Mouse (Mus musculus) E14TG2a.4 (cell line): ENCODE data around the gene Rab23.

Experiments
- H3K27me3 ChIP-seq: 2 replicates; pipeline ENCODE4 v1.6.1; 2014; ENCODE audit warnings: low read length, control low read depth; ENCODE audit not compliant: insufficient read depth
- H3K36me3 ChIP-seq: 2 replicates; pipeline ENCODE4 v1.6.1; 2014; ENCODE audit warnings: low read length, control low read depth; ENCODE audit not compliant: insufficient read depth
- H3K4me1 ChIP-seq: replicated peaks from 2 replicates; pipeline ENCODE4 v1.6.1; 2014; ENCODE audit warnings: low read depth, low read length, control low read depth
- H3K4me3 ChIP-seq: replicated peaks from 2 replicates; pipeline ENCODE4 v1.5.1; 2014; ENCODE audit warnings: mild to moderate bottlenecking, low read length
- H3K9me3 ChIP-seq: 2 replicates; pipeline ENCODE4 v1.6.1; 2014; ENCODE audit warnings: low read length, control low read depth
- CTCF ChIP-seq: conservative IDR thresholded peaks from 2 replicates; pipeline ENCODE4 v1.5.1; 2014; ENCODE audit warnings: low read length
- NANOG ChIP-seq: IDR thresholded peaks from 2 replicates; pipeline ENCODE4 v1.6.1; 2014; ENCODE audit warnings: borderline replicate concordance, low read length, mixed read lengths
- POU5F1 ChIP-seq: IDR thresholded peaks from 2 replicates; pipeline ENCODE4 v1.6.1; 2014; ENCODE audit warnings: low read length, borderline replicate concordance

Rab23 gene

DNA sequence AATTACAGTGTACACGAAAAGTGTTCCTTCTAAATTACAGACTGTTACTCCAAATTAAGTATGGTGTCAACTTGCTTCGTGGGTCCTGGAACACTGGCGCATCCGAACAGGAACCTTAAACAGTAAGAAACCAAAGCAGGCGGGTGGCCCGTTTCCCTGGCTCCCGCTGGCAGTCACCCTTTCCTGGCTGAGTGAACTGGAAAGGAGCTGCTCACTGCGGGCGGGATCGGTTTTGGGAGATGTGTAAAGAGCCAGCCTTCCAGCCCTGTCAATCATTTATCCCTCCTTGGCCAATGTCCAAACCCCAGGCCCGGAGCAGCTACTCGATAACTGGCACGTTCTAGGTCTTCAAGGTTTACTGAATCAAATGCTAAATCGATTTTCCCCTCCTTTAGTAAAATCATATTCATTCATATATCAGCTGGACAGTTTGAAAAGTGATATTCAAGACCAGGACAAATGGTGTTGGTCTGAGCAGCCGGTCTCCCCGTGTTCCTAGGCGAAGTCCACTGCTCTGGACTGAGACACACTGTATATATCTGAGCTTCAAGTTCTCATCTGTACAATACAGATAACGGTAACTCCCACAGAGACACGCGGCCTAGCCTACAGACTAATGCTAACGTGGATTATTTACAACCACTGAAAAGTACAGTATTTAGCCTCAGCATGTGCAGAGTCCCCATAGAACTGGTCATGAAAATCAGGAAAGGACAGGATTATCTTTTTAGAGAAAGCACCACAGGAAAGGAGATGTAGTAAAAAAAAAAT is 35.5 kb downstream of the Rab23 start:
- no peak for TF ChIP-seq POU5F1
- no peak for TF ChIP-seq NANOG
- TF ChIP-seq CTCF = no peak
- Histone ChIP-seq H3K4me1 (peaks cover 55% of the 10 kb centered on the region), H3K27me3 (peaks cover 40% of the 10 kb centered on the region), H3K4me3 (no peak overlapping the region), H3K9me3 (no peaks in the 10 kb centered on the region), H3K36me3 (peaks cover 2% of the 10 kb centered on the region)

DNA sequence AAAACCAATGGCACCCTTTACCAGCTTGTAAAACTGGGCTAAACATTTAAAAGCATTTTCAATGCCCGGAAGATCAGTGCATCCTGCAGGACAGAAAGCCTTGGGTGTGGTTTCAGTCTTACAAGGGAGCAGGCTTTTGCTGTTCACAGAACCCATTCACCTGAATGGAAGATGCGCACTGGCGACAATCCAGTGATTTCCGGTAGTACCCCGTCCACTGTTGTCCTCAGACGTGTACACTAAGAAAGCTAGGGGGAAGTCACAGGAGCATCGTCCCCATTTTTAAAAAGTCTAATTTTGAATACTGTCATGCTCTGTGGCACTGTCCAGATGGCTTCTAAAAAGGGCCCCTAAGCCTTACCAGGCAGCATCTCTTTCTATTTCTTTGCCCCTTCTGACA is 36.1 kb downstream of the Rab23 start:
- no peaks in the 10 kb centered on the region for H3K9me3 ChIP-seq
- H3K4me1 ChIP-seq = peaks cover 55% of the 10 kb centered on the region
- H3K36me3 ChIP-seq = peaks cover 9% of the 10 kb centered on the region
- H3K4me3 ChIP-seq = no peak overlapping the region
- H3K27me3 ChIP-seq = peaks cover 40% of the 10 kb centered on the region
- TF ChIP-seq NANOG (no peak), CTCF (no peak), POU5F1 (no peak)

GRCm38 (mm10) chr1:33756258-33757032 is 36.8 kb downstream of the Rab23 start:
- Histone ChIP-seq H3K27me3 (peaks cover 40% of the 10 kb centered on the region), H3K4me1 (peaks cover 55% of the 10 kb centered on the region), H3K9me3 (no peaks in the 10 kb centered on the region), H3K36me3 (peaks cover 15% of the 10 kb centered on the region), H3K4me3 (peak overlapping the region; percentile 82; the same call in 1 of the 2 replicates)
- TF ChIP-seq POU5F1 (no peak), NANOG (0 out of 2 replicates have a peak, but pooled peaks have one; percentile 15)

DNA sequence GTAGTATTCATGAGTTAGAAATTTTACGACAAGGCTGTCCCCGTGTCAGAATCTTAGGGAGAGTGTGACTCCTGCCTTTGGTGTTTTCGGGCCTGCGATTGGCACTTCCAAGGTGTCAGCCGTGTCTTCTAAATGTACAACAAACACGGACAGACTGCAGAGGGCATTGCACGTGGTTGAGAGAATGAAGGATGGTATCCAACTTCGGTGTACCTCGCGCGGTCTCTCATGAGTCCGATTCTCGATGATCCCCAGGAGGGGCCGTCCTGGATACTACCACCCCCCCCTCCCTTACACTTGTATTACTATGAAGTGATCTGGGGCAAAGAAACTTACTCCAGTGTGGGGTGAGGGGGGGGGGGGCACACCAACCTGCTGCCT is 37.3 kb downstream of the Rab23 start:
- TF ChIP-seq POU5F1 (no peak), CTCF (no peak), NANOG (no peak)
- Histone ChIP-seq H3K4me1 (peaks cover 55% of the 10 kb centered on the region), H3K9me3 (no peaks in the 10 kb centered on the region), H3K36me3 (peaks cover 20% of the 10 kb centered on the region), H3K27me3 (peaks cover 40% of the 10 kb centered on the region), H3K4me3 (peak overlapping the region; percentile 82)

DNA sequence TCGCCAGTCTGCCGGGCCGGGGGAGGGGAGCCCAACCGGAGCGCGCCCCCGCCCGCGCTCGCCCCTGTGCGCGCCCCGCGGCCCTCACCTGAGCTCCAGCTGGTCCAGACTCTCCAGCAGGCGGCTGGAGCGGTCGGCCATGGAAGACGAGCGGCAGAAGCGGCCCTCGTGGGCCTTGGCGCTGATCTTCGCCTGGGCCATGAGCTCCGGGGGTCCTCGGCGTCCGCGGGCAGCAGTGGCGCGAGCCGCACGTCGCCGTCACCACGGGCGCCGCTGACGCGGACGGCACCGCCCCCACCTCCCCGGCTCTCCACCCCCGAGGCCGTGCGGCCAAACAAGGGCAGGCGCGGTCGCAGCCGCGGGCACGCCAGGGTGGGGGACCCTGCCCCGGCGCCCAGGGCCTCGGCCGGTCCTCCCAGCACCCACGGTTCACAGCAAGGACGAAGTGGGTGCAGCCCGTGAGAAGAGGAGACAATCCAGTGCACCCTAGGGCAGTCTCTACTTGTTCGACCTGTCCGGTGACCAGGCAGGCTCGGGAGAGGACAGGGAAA is 37.9 kb downstream of the Rab23 start, which contains the start of gene Bag2:
Gene Bag2, minus strand, starts transcription at position 305 of the 551 bp plus-strand sequence.
- Histone ChIP-seq H3K36me3 (peaks cover 26% of the 10 kb centered on the region), H3K4me1 (peaks cover 55% of the 10 kb centered on the region), H3K27me3 (peaks cover 37% of the 10 kb centered on the region), H3K4me3 (peak within 1 kb of the TSS; percentile 82), H3K9me3 (no peaks in the 10 kb centered on the region)
- TF ChIP-seq NANOG (no peak), CTCF (no peak), POU5F1 (no peak)

GRCm38 (mm10) chr1:33758488-33758887 is 38.8 kb downstream of the Rab23 start:
- H3K4me3 ChIP-seq = no peak overlapping the region
- peaks cover 35% of the 10 kb centered on the region for H3K27me3 ChIP-seq
- H3K36me3 ChIP-seq = peaks cover 33% of the 10 kb centered on the region
- TF ChIP-seq CTCF (no peak), NANOG (no peak), POU5F1 (no peak)
- peaks cover 55% of the 10 kb centered on the region for H3K4me1 ChIP-seq
- no peaks in the 10 kb centered on the region for H3K9me3 ChIP-seq

DNA sequence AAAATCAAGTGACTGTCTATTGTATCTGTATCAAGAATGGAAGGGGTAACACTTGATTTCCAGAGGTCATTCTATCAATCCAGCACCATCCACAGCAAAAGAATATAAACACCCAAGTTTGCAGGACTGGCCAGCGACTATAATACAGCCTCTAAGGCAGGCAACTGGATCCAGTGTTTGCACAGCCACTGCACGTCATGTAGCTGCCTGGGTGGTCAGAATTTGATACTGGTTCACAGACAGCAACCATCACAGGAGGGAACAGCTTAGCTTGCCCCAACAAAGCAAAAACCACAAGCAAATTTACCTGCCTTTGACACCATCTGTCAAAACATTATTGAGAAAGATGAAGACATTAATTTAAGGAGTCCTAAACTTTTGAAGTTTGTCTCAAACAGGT is 44.1 kb downstream of the Rab23 start:
- TF ChIP-seq NANOG (no peak), POU5F1 (no peak), CTCF (no peak)
- peaks cover 71% of the 10 kb centered on the region for H3K36me3 ChIP-seq
- no peaks in the 10 kb centered on the region for H3K9me3 ChIP-seq
- H3K4me3 ChIP-seq = no peak overlapping the region
- H3K4me1 ChIP-seq = peaks cover 16% of the 10 kb centered on the region
- H3K27me3 ChIP-seq = no peaks in the 10 kb centered on the region

- no peak overlapping the region for H3K4me3 ChIP-seq
- H3K4me1 ChIP-seq = peaks cover 9% of the 10 kb centered on the region
- H3K27me3 ChIP-seq = no peaks in the 10 kb centered on the region
- TF ChIP-seq POU5F1 = no peak
- TF ChIP-seq NANOG = no peak
- TF ChIP-seq CTCF = no peak
- peaks cover 82% of the 10 kb centered on the region for H3K36me3 ChIP-seq
- no peaks in the 10 kb centered on the region for H3K9me3 ChIP-seq
Observed at GRCm38 (mm10) chr1:33765468-33766080, 45.9 kb downstream of the Rab23 start.
